Mouse (Mus musculus) myocyte (in vitro differentiated cells): Measurements from ENCODE around the gene Pcx.

Source experiments
- CEBPB ChIP-seq: IDR thresholded peaks from 2 replicates; pipeline ENCODE4 v1.6.1; 2011; ENCODE audit warnings: mild to moderate bottlenecking, moderate library complexity; ENCODE audit not compliant: poor library complexity, insufficient read depth, severe bottlenecking
- E2F4 ChIP-seq: IDR thresholded peaks from one replicate; pipeline ENCODE4 v1.6.1; 2011; ENCODE audit warnings: mild to moderate bottlenecking, control low read depth, moderate library complexity; ENCODE audit not compliant: insufficient read depth
- MAX ChIP-seq: IDR thresholded peaks from one replicate; pipeline ENCODE4 v1.6.1; 2011; ENCODE audit warnings: low read depth, mild to moderate bottlenecking, control low read depth
- MYOD1 ChIP-seq, 3 experiments: IDR thresholded peaks; one replicate each; pipeline ENCODE4 v1.6.1; 2011; ENCODE audit warnings: control low read depth in 2 of 3, low read depth in 2 of 3, mild to moderate bottlenecking in 2 of 3, moderate library complexity in 1 of 3; ENCODE audit not compliant: insufficient read length in 2 of 3, control insufficient read depth in 1 of 3
- MYOG ChIP-seq, 3 experiments: IDR thresholded peaks; one replicate each; pipeline ENCODE4 v1.6.1; 2011; ENCODE audit warnings: control low read depth in 2 of 3, low read depth in 2 of 3, mild to moderate bottlenecking in 2 of 3; ENCODE audit not compliant: insufficient read length in 2 of 3, control insufficient read depth in 1 of 3, insufficient read depth in 1 of 3
- POLR2A ChIP-seq: IDR thresholded peaks from one replicate; pipeline ENCODE4 v1.6.1; 2011; ENCODE audit warnings: low read depth, mild to moderate bottlenecking, control low read depth, moderate library complexity; ENCODE audit not compliant: insufficient read length
- REST ChIP-seq: IDR thresholded peaks from one replicate; pipeline ENCODE4 v1.6.1; 2011; ENCODE audit warnings: mild to moderate bottlenecking, control low read depth, moderate library complexity; ENCODE audit not compliant: insufficient read depth, insufficient read length
- SRF ChIP-seq: IDR thresholded peaks from one replicate; pipeline ENCODE4 v1.6.1; 2011; ENCODE audit warnings: low read depth; ENCODE audit not compliant: control insufficient read depth, insufficient read length
- TCF12 ChIP-seq: IDR thresholded peaks from one replicate; pipeline ENCODE4 v1.6.1; 2011; ENCODE audit warnings: mild to moderate bottlenecking, control low read depth; ENCODE audit not compliant: poor library complexity, insufficient read depth, severe bottlenecking
- TCF3 ChIP-seq: IDR thresholded peaks from one replicate; pipeline ENCODE4 v1.6.1; 2011; ENCODE audit warnings: low read depth, control low read depth; ENCODE audit not compliant: insufficient read length
- USF1 ChIP-seq: IDR thresholded peaks from one replicate; pipeline ENCODE4 v1.6.1; 2011; ENCODE audit warnings: low read depth, mild to moderate bottlenecking, control low read depth, moderate library complexity

- TF ChIP-seq POLR2A = no peak
- no peak for TF ChIP-seq E2F4
- no peak for TF ChIP-seq SRF
- no peak for TF ChIP-seq MAX
- TF ChIP-seq USF1 = no peak
- TF ChIP-seq TCF12 = no peak
- no peak for TF ChIP-seq REST
- TF ChIP-seq CEBPB = no peak
- TF ChIP-seq MYOG (IDR thresholded peaks at IDR 0.05; ENCODE audit: control insufficient read depth in 1 of 3, insufficient read depth in 1 of 3, insufficient read length in 2 of 3, low read depth in 2 of 3) = no peak
- no peak for TF ChIP-seq MYOD1 (IDR thresholded peaks at IDR 0.05; ENCODE audit: control insufficient read depth in 1 of 3, insufficient read length in 2 of 3, low read depth in 2 of 3)
- no peak for TF ChIP-seq TCF3
Measured at GRCm38 (mm10) chr19:4569356-4570236, 59.3 kb downstream of the Pcx start.
